Mouse (Mus musculus) urinary bladder, postnatal 14 days (tissue): ENCODE measurements around the gene Tmem255b.

Source experiments
- DNase-seq: peaks from one replicate; pipeline ENCODE4 v3.0.0; 2021; ENCODE audit warnings: low spot score

The Tmem255b gene

DNA sequence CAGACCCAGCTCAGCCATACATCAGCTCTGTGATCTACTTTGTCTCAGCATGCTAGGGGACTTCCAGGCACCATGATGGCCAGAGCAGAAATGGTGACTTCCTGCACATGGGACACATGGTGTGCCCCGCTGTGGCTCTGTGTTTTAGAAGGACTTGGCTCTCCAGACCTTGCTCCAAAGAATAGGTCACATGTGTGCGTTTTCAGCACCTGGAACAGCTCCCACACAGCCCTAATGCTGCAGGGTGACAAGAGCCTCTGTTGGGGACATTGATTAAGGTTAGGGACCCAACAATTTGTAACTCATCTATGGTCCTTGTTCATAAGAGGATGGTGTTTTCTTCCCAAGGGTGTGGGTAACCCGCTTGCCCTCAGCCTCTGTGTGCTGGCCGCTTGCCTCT is 13.2 kb downstream of the Tmem255b start:
- DNase-seq: no peak

DNA sequence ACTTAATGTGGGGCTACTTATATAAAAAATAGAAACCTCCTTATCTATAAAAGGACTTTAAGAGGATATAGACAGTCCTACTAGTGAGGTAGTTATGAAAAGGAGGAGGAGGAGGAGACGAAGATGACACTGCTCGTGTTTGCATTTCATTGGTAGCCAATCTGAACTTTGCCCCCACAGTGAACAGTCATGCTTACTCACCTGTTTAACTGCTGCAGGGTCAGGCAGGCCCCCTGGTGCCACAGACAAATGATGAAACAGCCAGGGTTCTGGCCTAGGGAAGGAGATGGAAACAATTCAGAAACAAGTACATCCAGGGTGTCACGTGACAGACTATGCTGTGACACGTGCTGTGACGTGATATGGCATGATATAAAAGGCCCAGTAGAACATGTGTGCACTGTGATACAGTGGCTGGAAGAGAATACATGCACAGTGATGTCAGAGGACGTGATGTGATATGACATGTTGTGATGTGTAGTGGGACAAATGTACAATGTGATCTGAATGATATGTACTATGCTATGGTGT is 16.8 kb downstream of the Tmem255b start:
- DNase-seq: no peak

- DNase-seq: no peak
Measured at GRCm38 (mm10) chr8:13454341-13455113, 19.5 kb downstream of the Tmem255b start.

GRCm38 (mm10) chr8:13455295-13455694 is 20.3 kb downstream of the Tmem255b start:
- DNase-seq: peak; percentile 65

GRCm38 (mm10) chr8:13459431-13459830 is 24.4 kb downstream of the Tmem255b start:
- no peak for DNase-seq

- no peak for DNase-seq
Measured at GRCm38 (mm10) chr8:13461085-13461765, 26.2 kb downstream of the Tmem255b start.

DNA sequence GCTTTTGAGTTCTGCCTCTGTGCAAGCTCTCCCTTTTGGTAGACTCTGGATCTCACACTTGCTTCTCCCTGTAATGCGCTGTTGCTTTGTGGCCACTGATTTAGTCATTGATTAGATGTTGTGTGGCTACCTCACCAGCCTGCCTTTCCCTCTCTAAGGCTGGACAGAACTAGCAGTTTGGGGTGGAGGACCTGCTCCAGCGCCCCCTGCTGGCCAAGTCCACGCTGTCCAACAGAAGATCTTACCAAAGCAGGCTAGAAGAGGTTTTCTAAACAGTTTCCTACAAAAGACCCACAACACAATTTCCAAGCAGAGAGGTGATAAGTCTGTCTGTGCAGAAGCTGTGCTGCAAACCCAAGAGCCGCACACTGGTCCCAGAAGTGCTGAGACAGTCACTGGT is 26.9 kb downstream of the Tmem255b start:
- peak; percentile 72 for DNase-seq

DNA sequence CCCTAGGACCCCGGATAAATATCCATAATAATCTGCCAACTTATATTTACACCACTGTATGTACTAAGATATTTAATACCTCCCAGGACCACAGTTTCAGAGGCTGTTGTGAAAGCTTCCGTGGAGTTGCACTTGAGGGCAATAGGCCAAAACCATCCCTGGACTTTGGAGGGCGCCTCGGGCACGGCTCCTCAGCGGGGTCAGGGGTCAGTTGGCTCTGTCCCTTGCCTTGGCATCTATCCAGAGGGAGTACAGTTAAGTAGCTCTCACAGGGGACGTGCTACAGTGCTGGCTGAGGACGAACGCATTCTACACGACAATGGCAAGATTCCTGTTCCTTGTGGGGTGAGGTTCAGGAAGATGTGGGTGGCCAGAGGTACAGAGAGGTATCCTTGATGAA is 27.4 kb downstream of the Tmem255b start:
- DNase-seq: peak; percentile 33

DNA sequence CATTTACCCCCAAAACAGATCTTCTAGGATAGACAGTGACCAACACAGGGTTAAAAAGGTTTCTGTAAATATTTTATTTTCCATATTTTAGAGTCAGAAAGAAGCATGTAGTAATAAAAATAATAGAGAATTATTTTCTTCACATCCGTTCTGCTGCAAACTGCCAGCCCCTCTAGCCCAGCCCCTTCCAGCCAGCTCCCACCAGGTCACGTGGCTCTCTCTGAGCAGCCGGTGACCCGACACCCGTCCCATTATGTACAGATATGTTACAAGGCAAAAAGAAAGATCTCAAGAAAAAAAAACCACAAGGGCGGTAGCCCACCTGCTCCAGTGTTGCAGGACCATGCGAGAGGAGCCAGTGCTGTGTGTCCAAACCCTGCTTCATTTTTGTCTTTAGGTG is 30.3 kb downstream of the Tmem255b start:
- DNase-seq: no peak

DNA sequence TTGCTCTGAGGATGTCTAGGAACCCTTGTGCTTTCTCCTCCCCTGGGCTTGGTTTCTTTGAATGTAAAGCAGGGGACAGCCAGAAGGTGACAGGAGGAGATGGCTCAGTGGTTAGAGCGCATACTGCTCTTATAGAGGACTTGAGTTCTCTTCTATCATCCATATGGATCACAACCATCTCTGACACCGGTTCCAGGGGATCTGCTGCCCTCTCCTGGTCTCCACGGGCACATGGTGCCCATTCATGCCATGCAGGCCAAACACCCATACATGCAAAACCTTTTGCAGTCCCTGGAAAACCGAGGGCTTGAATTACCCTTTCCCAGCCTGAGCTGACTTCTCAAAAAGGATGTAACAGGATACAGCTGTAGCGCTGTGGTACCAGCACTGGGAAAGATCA is 32.0 kb downstream of the Tmem255b start:
- no peak for DNase-seq

DNA sequence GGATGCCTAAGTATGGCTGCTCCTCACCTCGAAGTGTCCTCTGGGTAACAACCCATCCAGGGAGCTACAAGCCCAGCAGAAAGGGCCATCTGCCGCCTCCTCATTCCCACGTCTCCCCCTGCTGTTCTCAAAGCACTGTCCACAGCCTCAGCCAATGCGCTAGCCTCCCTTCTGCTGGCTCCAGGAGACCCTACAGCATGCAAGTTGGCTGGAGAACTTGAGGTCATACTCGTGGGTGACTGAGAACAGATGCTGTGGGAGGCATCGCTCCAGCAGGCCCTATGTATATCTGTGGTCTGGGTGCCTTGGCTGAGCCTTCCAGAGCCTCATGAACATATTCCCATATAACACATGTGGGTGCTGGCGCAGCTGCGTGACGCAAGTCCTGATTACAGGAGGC is 33.7 kb downstream of the Tmem255b start:
- DNase-seq: no peak

DNA sequence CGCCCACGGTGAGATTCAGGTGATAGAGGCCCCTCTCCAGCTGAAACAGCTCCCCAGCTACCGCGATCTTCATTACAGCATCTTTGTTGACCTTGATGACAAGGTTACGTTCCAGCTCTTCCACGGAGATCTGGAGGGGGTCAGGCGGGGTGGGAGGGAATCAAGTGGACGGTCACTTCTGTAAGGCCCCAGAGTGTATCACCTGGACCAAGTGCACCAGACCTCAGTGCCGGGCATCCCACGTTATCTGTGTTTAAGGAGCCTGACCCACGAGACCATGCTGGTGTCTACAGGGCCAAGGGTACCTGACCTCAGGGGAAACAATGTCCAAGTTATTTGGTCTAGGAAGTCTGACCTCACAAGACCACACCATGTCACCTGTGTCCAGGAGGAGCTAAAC is 36.5 kb downstream of the Tmem255b start:
- no peak for DNase-seq

DNA sequence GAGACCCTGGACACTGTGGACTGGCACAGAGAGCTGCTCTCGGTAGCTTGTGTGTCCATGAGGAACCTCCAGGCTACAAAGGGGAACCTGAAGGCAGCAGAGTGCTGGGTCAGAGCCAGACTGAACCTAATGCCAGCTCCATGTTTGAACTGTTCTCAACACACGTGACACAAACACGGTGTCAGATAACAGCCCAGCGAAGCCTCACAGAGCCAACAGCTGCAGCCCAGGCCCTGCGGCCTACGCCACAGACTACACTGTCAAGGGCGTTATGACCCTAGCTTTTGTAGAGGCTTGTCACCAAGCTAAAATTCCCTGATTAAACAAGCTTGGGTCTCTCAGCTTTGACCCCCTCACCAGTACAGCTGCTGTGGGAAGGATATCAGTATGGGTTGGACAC is 37.3 kb downstream of the Tmem255b start:
- no peak for DNase-seq

DNA sequence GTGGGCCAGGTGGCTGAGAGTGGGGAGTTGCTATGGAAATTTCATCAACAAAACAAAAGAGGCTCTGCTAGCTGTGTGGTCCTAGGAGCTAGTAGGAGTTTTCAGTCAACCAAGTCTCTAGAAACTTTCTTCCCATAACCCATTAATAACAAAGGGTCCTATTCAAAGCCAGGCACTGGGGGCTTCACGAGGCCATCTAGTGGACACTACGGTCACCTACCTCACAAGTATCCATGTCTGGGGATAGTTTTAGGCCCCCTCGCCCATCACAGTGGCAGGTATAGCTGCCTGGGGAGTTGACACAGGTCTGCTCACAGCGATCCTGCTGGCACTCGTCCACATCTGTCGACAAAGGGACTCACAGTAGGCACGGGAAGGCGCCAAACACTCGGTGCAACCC is 40.9 kb downstream of the Tmem255b start:
- no peak for DNase-seq

GRCm38 (mm10) chr8:13481089-13481554 is 46.1 kb downstream of the Tmem255b start:
- DNase-seq: no peak

DNA sequence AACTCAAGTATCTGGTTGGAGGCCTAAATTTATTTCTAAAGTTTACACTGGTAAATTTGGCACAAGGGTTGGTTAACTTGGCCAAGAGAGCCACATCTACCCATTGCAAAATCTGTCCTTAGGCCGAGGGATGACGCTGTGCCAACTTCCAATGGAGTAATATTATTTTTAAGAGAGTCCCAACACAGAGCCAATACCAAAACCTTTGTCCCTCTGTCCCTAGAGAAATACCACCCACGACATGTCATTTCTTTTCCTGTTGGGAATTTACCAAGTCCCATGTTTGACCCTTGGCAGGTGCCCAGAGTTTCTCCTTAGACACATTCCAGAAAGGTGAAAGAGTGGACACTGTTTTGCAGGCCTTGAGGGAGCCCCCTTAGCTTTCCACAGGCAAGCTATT is 46.6 kb downstream of the Tmem255b start:
- DNase-seq: no peak

- DNase-seq: no peak
Measured at GRCm38 (mm10) chr8:13482101-13482801, 47.3 kb downstream of the Tmem255b start.

DNA sequence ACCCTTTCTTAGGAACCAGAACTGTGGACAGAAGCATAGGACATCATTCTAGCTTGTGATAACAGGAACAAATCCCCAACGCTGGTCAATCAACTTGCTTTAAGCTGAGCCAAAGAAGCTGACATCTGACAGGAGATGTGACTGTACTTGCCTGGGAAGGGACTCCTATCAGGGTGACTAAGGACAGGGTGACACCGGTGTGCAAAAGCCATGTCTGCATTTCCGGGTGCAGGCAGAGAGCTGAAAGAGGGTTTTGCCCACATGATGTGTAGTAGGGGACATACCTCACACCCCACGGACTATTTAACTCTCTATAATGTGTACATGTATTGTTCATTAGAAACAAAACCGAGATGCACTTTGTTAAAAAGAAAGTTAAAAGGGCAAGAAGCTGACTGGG is 48.2 kb downstream of the Tmem255b start:
- DNase-seq: no peak

GRCm38 (mm10) chr8:13489351-13489750 is 54.4 kb downstream of the Tmem255b start:
- no peak for DNase-seq

DNA sequence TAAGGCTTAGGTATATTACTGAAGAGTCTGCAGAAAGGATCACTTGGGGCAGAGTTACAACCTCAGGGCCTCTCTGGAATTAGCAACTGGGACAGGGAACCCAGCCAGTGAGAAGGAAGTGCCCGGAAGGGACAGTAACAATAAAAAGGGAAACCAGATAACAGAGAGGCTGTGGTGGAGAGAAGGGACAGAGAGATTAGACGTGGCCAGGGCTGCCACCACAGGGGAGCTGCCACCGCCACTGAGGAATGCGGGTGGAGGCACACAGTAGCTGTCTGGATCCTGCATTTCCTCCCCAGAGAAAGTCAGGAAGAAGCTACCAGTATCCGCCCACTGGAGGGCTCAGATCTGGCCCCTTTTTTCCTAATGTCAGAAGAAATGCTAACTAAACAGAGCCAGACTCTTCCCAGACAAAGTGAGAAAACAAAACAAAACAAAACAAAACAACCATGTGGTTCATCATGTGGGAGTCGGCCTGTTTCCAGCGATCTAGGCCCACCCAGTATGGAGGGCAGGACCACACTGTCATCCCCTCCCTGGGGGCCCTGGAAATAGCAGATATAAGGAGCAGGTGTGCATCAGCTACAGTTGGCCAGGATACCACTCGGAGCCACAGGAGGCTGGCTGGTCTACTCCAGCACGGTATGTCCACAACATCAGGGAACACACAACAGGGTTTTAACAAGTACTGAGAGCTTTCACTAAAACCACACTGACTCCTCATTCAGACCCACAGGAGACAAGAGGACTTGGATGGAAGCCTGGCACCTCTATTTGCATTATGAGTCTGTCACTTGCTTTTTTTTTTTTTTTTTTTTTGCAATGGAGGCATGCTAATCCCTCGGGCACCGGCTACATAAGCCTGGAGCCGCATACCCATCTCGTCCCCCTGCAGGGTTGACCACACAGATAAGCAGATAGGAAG is 55.3 kb downstream of the Tmem255b start:
- no peak for DNase-seq

- no peak for DNase-seq
Measured at GRCm38 (mm10) chr8:13491491-13492010, 56.6 kb downstream of the Tmem255b start.
